Mouse (Mus musculus) myocyte (in vitro differentiated cells): Measurements from ENCODE around the gene Cd81. TPM values are rescaled to one million over a fixed set of nuclear protein-coding genes. Genes with fewer than 3 reads are reported as not detected.

Source experiments
- H3K27me3 ChIP-seq: one replicate; pipeline ENCODE4 v1.6.1; 2011; ENCODE audit not compliant: control insufficient read depth, insufficient read depth, insufficient read length
- H3K36me3 ChIP-seq: one replicate; pipeline ENCODE4 v1.6.1; 2011; ENCODE audit not compliant: control insufficient read depth, insufficient read depth
- H3K4me2 ChIP-seq: one replicate; pipeline ENCODE4 v1.6.1; 2011; ENCODE audit warnings: low read depth, control low read depth
- H3K4me3 ChIP-seq: one replicate; pipeline ENCODE4 v1.5.1; 2011; ENCODE audit warnings: mild to moderate bottlenecking, control low read depth, moderate library complexity
- H3K79me2 ChIP-seq: one replicate; pipeline ENCODE4 v1.6.1; 2011; ENCODE audit not compliant: control insufficient read depth, insufficient read depth
- H3ac ChIP-seq: one replicate; pipeline ENCODE4 v1.6.1; 2011; ENCODE audit not compliant: control insufficient read depth, insufficient read length
- CEBPB ChIP-seq: IDR thresholded peaks from 2 replicates; pipeline ENCODE4 v1.6.1; 2011; ENCODE audit warnings: mild to moderate bottlenecking, moderate library complexity; ENCODE audit not compliant: poor library complexity, insufficient read depth, severe bottlenecking
- E2F4 ChIP-seq: IDR thresholded peaks from one replicate; pipeline ENCODE4 v1.6.1; 2011; ENCODE audit warnings: mild to moderate bottlenecking, control low read depth, moderate library complexity; ENCODE audit not compliant: insufficient read depth
- MAX ChIP-seq: IDR thresholded peaks from one replicate; pipeline ENCODE4 v1.6.1; 2011; ENCODE audit warnings: low read depth, mild to moderate bottlenecking, control low read depth
- MYOD1 ChIP-seq, 3 experiments: IDR thresholded peaks; one replicate each; pipeline ENCODE4 v1.6.1; 2011; ENCODE audit warnings: control low read depth in 2 of 3, low read depth in 2 of 3, mild to moderate bottlenecking in 2 of 3, moderate library complexity in 1 of 3; ENCODE audit not compliant: insufficient read length in 2 of 3, control insufficient read depth in 1 of 3
- MYOG ChIP-seq, 3 experiments: IDR thresholded peaks; one replicate each; pipeline ENCODE4 v1.6.1; 2011; ENCODE audit warnings: control low read depth in 2 of 3, low read depth in 2 of 3, mild to moderate bottlenecking in 2 of 3; ENCODE audit not compliant: insufficient read length in 2 of 3, control insufficient read depth in 1 of 3, insufficient read depth in 1 of 3
- POLR2A ChIP-seq: IDR thresholded peaks from one replicate; pipeline ENCODE4 v1.6.1; 2011; ENCODE audit warnings: low read depth, mild to moderate bottlenecking, control low read depth, moderate library complexity; ENCODE audit not compliant: insufficient read length
- POLR2AphosphoS2 ChIP-seq: IDR thresholded peaks from one replicate; pipeline ENCODE4 v1.6.1; 2011; ENCODE audit warnings: low read depth, control low read depth; ENCODE audit not compliant: insufficient read length
- REST ChIP-seq: IDR thresholded peaks from one replicate; pipeline ENCODE4 v1.6.1; 2011; ENCODE audit warnings: mild to moderate bottlenecking, control low read depth, moderate library complexity; ENCODE audit not compliant: insufficient read depth, insufficient read length
- SRF ChIP-seq: IDR thresholded peaks from one replicate; pipeline ENCODE4 v1.6.1; 2011; ENCODE audit warnings: low read depth; ENCODE audit not compliant: control insufficient read depth, insufficient read length
- TCF12 ChIP-seq: IDR thresholded peaks from one replicate; pipeline ENCODE4 v1.6.1; 2011; ENCODE audit warnings: mild to moderate bottlenecking, control low read depth; ENCODE audit not compliant: poor library complexity, insufficient read depth, severe bottlenecking
- TCF3 ChIP-seq: IDR thresholded peaks from one replicate; pipeline ENCODE4 v1.6.1; 2011; ENCODE audit warnings: low read depth, control low read depth; ENCODE audit not compliant: insufficient read length
- USF1 ChIP-seq: IDR thresholded peaks from one replicate; pipeline ENCODE4 v1.6.1; 2011; ENCODE audit warnings: low read depth, mild to moderate bottlenecking, control low read depth, moderate library complexity
- polyA plus RNA-seq: library from polyadenylated mRNA; unstranded; fragments of >200 nt; fragmentation: generic; extraction: Trizol; gene quantifications from one replicate; pipeline ENCODE4 v1.2.1, GENCODE M21; 2012; ENCODE audit warnings: missing spikeins

Cd81 gene
- polyA plus RNA-seq, 1 experiment, result 744 TPM

GRCm38 (mm10) chr7:143106672-143107465, 54.3 kb downstream of the Cd81 start:
- TF ChIP-seq USF1, result no peak
- TF ChIP-seq MYOG (IDR thresholded peaks at IDR 0.05; ENCODE audit: control insufficient read depth in 1 of 3, insufficient read depth in 1 of 3, insufficient read length in 2 of 3, low read depth in 2 of 3), result no peak
- no peak overlapping the region for H3K4me3 ChIP-seq

GRCm38 (mm10) chr7:143108200-143108599, 55.7 kb downstream of the Cd81 start:
- TF ChIP-seq POLR2A (no peak), TCF12 (no peak), CEBPB (no peak), MYOD1 (IDR thresholded peaks at IDR 0.05; ENCODE audit: control insufficient read depth in 1 of 3, insufficient read length in 2 of 3, low read depth in 2 of 3) (no peak), USF1 (no peak), POLR2AphosphoS2 (no peak), MAX (no peak), E2F4 (no peak), MYOG (IDR thresholded peaks at IDR 0.05; ENCODE audit: control insufficient read depth in 1 of 3, insufficient read depth in 1 of 3, insufficient read length in 2 of 3, low read depth in 2 of 3) (no peak), TCF3 (no peak), SRF (no peak), REST (no peak)
- Histone ChIP-seq H3ac (no peak overlapping the region), H3K4me2 (no peak overlapping the region), H3K4me3 (no peak overlapping the region), H3K79me2 (no peaks in the 10 kb centered on the region), H3K27me3 (peaks cover 56% of the 10 kb centered on the region), H3K36me3 (no peaks in the 10 kb centered on the region)

More at GRCm38 (mm10) chr7:143106672-143107465, 54.3 kb downstream of the Cd81 start:
- no peaks in the 10 kb centered on the region for H3K36me3 ChIP-seq
- H3ac ChIP-seq, result no peak overlapping the region
- H3K4me2 ChIP-seq, result no peak overlapping the region
- H3K79me2 ChIP-seq, result no peaks in the 10 kb centered on the region
- peaks cover 61% of the 10 kb centered on the region for H3K27me3 ChIP-seq

DNA sequence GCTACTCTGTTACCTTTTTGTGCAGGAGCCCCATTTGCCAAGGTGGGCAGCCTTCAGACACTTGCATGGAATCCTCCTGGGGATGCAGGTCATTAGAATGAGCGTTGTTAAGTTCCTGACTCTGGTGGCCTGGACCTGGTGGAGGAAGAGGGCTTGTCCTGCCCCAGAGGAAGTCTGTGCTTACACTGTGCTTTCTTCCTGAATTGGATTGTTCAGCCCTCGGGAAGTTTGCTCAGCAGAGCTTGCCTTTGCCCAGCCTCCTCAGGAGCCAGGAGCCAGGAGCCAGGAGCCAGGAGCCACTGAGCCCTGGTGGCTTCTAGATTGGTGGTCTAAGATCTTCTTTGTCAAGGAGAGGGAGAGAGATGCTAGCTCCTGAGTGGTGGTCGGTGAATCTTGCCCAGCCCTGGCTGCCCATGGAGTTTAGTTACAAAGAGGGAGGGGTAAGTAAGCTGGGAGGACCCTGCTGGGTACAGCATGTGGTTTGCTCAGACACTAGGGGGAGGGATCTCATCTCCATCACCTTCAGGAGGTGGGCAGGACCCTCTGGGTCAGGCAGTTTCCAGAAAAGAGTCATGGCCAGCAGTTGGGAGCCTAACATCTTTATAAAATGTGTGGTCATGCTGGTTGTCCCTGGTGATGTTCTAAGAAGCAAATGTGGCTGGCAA, 56.6 kb downstream of the Cd81 start:
- H3K4me3 ChIP-seq, result no peak overlapping the region
- peaks cover 56% of the 10 kb centered on the region for H3K27me3 ChIP-seq
- H3K36me3 ChIP-seq, result no peaks in the 10 kb centered on the region
- no peak for TF ChIP-seq MYOD1 (IDR thresholded peaks at IDR 0.05; ENCODE audit: control insufficient read depth in 1 of 3, insufficient read length in 2 of 3, low read depth in 2 of 3)
- no peak overlapping the region for H3K4me2 ChIP-seq
- H3ac ChIP-seq, result no peak overlapping the region
- H3K79me2 ChIP-seq, result no peaks in the 10 kb centered on the region

DNA sequence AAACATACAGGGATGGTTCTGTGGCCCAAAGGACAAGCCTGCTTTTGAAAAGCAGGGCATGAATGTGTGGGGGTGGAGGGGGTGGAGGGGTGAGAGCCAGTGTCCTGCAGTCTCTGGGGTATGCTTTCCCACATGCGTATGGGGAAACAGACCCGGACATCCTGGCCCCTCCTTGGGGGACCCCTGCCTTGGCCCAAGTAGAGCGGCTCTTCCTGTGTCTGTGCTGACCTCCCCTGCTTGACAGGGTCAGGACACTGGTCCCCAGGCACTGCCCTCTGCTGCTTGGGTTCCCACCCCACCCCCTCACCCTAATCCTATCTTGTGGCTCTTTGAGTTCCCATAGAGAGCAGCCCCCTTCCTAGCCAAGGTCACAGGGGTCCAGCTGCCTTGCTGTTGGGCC, 57.2 kb downstream of the Cd81 start:
- Histone ChIP-seq H3K4me3 (no peak overlapping the region), H3K36me3 (no peaks in the 10 kb centered on the region), H3ac (no peak overlapping the region), H3K27me3 (peaks cover 53% of the 10 kb centered on the region), H3K79me2 (no peaks in the 10 kb centered on the region), H3K4me2 (no peak overlapping the region)
- TF ChIP-seq SRF (no peak), E2F4 (no peak), MYOD1 (IDR thresholded peaks at IDR 0.05; ENCODE audit: control insufficient read depth in 1 of 3, insufficient read length in 2 of 3, low read depth in 2 of 3) (no peak), MYOG (IDR thresholded peaks at IDR 0.05; ENCODE audit: control insufficient read depth in 1 of 3, insufficient read depth in 1 of 3, insufficient read length in 2 of 3, low read depth in 2 of 3) (no peak), POLR2AphosphoS2 (no peak), TCF12 (no peak)

- no peak for TF ChIP-seq E2F4
- TF ChIP-seq MYOD1 (IDR thresholded peaks at IDR 0.05; ENCODE audit: control insufficient read depth in 1 of 3, insufficient read length in 2 of 3, low read depth in 2 of 3), result peak in 1 of 3 experiments; percentile 18
- TF ChIP-seq REST, result no peak
- Histone ChIP-seq H3K4me3 (no peak overlapping the region), H3K4me2 (no peak overlapping the region), H3K27me3 (peaks cover 42% of the 10 kb centered on the region), H3K79me2 (no peaks in the 10 kb centered on the region), H3K36me3 (no peaks in the 10 kb centered on the region), H3ac (no peak overlapping the region)
These were observed 58.3 kb downstream of the Cd81 start for GRCm38 (mm10) chr7:143110803-143111202.
